Mouse (Mus musculus) 3T3-L1 (cell line): ENCODE measurements at regions not wholly inside any gene's neighbourhood (a gene's known extent, or its start where the extent isn't known, plus 50 kb on each side); places are given as distances from the start of the nearest gene placed in this dataset.
A peak's percentile ranks its signal among the peaks of the same experiment; 100 is the strongest.

Experiments used
- DNase-seq: peaks from one replicate; pipeline ENCODE4 v3.0.0-alpha.2; 2015; ENCODE audit warnings: low read depth, low spot score

- DNase-seq: peak; percentile 75
These were observed 98.8 kb downstream of the Efnb2 start for GRCm38 (mm10) chr8:8562268-8562667.

GRCm38 (mm10) chr8:8558050-8558449 lies 103.0 kb downstream of the Efnb2 start:
- DNase-seq: no peak

- peak; percentile 21 for DNase-seq
These were observed 104.9 kb downstream of the Efnb2 start for GRCm38 (mm10) chr8:8556152-8556551.

GRCm38 (mm10) chr8:8554691-8555090 lies 106.4 kb downstream of the Efnb2 start:
- DNase-seq: no peak

GRCm38 (mm10) chr8:8552779-8553178 lies 108.3 kb downstream of the Efnb2 start:
- DNase-seq: no peak

- no peak for DNase-seq
These were observed 124.4 kb downstream of the Efnb2 start for GRCm38 (mm10) chr8:8536626-8537025.

GRCm38 (mm10) chr8:8534787-8535186 lies 126.3 kb downstream of the Efnb2 start:
- no peak for DNase-seq

- DNase-seq: peak; percentile 53
These were observed 128.1 kb downstream of the Efnb2 start for GRCm38 (mm10) chr8:8532907-8533306.

- no peak for DNase-seq
These were observed 130.5 kb downstream of the Efnb2 start for GRCm38 (mm10) chr8:8530540-8530939.

GRCm38 (mm10) chr8:8521532-8521931 lies 139.5 kb downstream of the Efnb2 start:
- DNase-seq: no peak

GRCm38 (mm10) chr8:8519772-8520191 lies 141.3 kb downstream of the Efnb2 start:
- DNase-seq: no peak

GRCm38 (mm10) chr8:8517599-8517998 lies 143.4 kb downstream of the Efnb2 start:
- peak; percentile 30 for DNase-seq

- no peak for DNase-seq
These were observed 144.8 kb downstream of the Efnb2 start for GRCm38 (mm10) chr8:8516272-8516671.

- peak; percentile 50 for DNase-seq
These were observed 161.1 kb downstream of the Efnb2 start for GRCm38 (mm10) chr8:8499921-8500320.

GRCm38 (mm10) chr8:8498753-8499152 lies 162.3 kb downstream of the Efnb2 start:
- no peak for DNase-seq

GRCm38 (mm10) chr8:8495472-8495871 lies 165.6 kb downstream of the Efnb2 start:
- DNase-seq: no peak

- no peak for DNase-seq
These were observed 166.8 kb downstream of the Efnb2 start for GRCm38 (mm10) chr8:8494281-8494680.

GRCm38 (mm10) chr8:8491908-8492307 lies 169.1 kb downstream of the Efnb2 start:
- DNase-seq: no peak

- DNase-seq: no peak
These were observed 171.3 kb downstream of the Efnb2 start for GRCm38 (mm10) chr8:8489784-8490183.

GRCm38 (mm10) chr8:8488695-8489571 lies 172.1 kb downstream of the Efnb2 start:
- DNase-seq: no peak

GRCm38 (mm10) chr8:8488191-8488694 lies 172.8 kb downstream of the Efnb2 start:
- DNase-seq: no peak

- peak; percentile 84 for DNase-seq
These were observed 173.3 kb downstream of the Efnb2 start for GRCm38 (mm10) chr8:8487706-8488105.

GRCm38 (mm10) chr8:8486866-8487265 lies 174.2 kb downstream of the Efnb2 start:
- DNase-seq: peak; percentile 47
